Mouse (Mus musculus) small intestine, adult 2 months (tissue): ENCODE measurements around the gene Gm20441.
"Not testable (repeated sequence)": the region's sequence is repeated elsewhere in the genome, so short reads cannot be mapped to it uniquely, and the experiment has no call there.

ENCODE experiments used
- CTCF ChIP-seq: fragments of 200-500 bp; IDR thresholded peaks from 2 replicates; pipeline ENCODE4 v1.5.1; 2012; ENCODE audit warnings: low read depth, mild to moderate bottlenecking, control low read depth, inconsistent platforms, low read length, moderate library complexity, mixed read lengths; ENCODE audit not compliant: insufficient replicate concordance, insufficient read length; ENCODE audit errors: extremely low read depth
- POLR2A ChIP-seq: fragments of 200-500 bp; IDR thresholded peaks from 2 replicates; pipeline ENCODE4 v1.6.1; 2012; ENCODE audit warnings: low read depth, mild to moderate bottlenecking, control low read depth, inconsistent platforms, low read length, moderate library complexity

GRCm38 (mm10) chr10:75767756-75768155 lies 13.0 kb downstream of the Gm20441 start:
- not testable (repeated sequence) for TF ChIP-seq CTCF, POLR2A
